ENCODE assay signal across 23 mouse cellular contexts in the genomic region with DNA sequence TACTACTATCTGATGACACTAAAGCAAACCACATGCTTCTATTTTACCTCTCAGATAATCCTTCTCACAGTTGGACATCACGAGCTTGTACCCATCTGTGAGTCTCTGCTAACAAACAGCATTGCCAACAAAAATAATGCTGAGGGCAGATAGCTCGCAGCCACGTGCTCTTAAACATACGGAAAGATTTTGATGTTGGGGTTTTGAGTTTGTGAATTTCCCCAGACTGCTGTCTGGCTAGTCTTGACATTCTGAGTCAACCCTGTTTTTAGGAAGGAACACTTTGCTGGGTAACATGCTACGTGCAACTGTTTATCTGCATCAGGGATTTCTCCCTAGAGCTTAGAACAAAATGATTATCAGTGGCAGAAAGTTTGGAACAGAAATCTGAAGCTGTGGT. TPM values are rescaled to one million over a fixed set of nuclear protein-coding genes. Genes with fewer than 3 reads are reported as not detected.
DNase-seq lines count a peak whose midpoint lies in the region; ATAC-seq lines count a peak whose summit lies in the region.
"Had no signal": no experiment of that assay in that cellular context is flagged by ENCODE, and none has a peak within 500 bp of the region (broad histone marks: within the 10 kb centered on the region; RNA-seq: fewer than 3 reads in every experiment).

No protein-coding gene starts in this region.

- H3K9me3 ChIP-seq in kidney, embryonic 16.5 days (ENCODE audit: low read length): no peaks in the 10 kb centered on the region
- H3K9me3 ChIP-seq: embryonic facial prominence, embryonic 15.5 days; forebrain, embryonic 13.5 days; heart, embryonic 10.5 days; heart, embryonic 15.5 days; intestine, embryonic 15.5 days had no signal

- H3K4me3 ChIP-seq in kidney, embryonic 16.5 days (ENCODE audit: low read length): no peak overlapping the region
- H3K4me3 ChIP-seq: embryonic facial prominence, embryonic 15.5 days; forebrain, embryonic 13.5 days; heart, embryonic 10.5 days; heart, embryonic 15.5 days; intestine, embryonic 15.5 days had no signal

- peaks cover 13% of the 10 kb centered on the region for H3K4me1 ChIP-seq in kidney, embryonic 16.5 days (ENCODE audit: insufficient read depth, low read length)
- H3K4me1 ChIP-seq: embryonic facial prominence, embryonic 15.5 days; heart, embryonic 10.5 days; heart, embryonic 15.5 days; intestine, embryonic 15.5 days had no signal

- DNase-seq in kidney, postnatal 10 days: no peak
- peak; percentile 77 for DNase-seq in 3T3-L1 (ENCODE audit: low read depth, low spot score)
- peak; percentile 79 for DNase-seq in NIH3T3 (ENCODE audit: low read depth)
- DNase-seq in fibroblast of lung, adult 2 months (ENCODE audit: low read depth): peak; percentile 50
- no peak for DNase-seq in cerebellum, adult 8-10 months
- DNase-seq in urinary bladder, postnatal 14 days (ENCODE audit: low spot score): no peak
- DNase-seq: adrenal gland, adult 8-10 months; cerebellum, adult 11-12 months; cerebellum, adult 9-11 months; cerebellum, postnatal 36 days; embryo, embryonic 11 days; gastrocnemius, postnatal 36 days; heart, adult 11 months; heart, postnatal 14 days; kidney, adult 18-20 months had no signal

- no peak overlapping the region for H3K4me2 ChIP-seq in kidney, embryonic 16.5 days (replicated peaks; ENCODE audit: low read depth, low read length)
- H3K4me2 ChIP-seq: embryonic facial prominence, embryonic 15.5 days; forebrain, embryonic 13.5 days; heart, embryonic 15.5 days; hindbrain, embryonic 14.5 days; intestine, embryonic 15.5 days had no signal

- H3K9ac ChIP-seq in kidney, embryonic 16.5 days (replicated peaks; ENCODE audit: low read length): no peak overlapping the region
- H3K9ac ChIP-seq: embryonic facial prominence, embryonic 15.5 days; forebrain, embryonic 13.5 days; heart, embryonic 15.5 days; hindbrain, embryonic 14.5 days; intestine, embryonic 15.5 days had no signal

- no peaks in the 10 kb centered on the region for H3K27me3 ChIP-seq in kidney, embryonic 16.5 days (ENCODE audit: insufficient read depth, low read length)
- H3K27me3 ChIP-seq: CH12.LX; embryonic facial prominence, embryonic 15.5 days; forebrain, embryonic 13.5 days; heart, embryonic 15.5 days; intestine, embryonic 15.5 days had no signal

- 64% methylated on average over 5 of the region's 5 CpGs for WGBS in kidney, embryonic 16.5 days

- H3K36me3 ChIP-seq in kidney, embryonic 16.5 days (ENCODE audit: insufficient read depth, low read length): no peaks in the 10 kb centered on the region
- H3K36me3 ChIP-seq: embryonic facial prominence, embryonic 15.5 days; heart, embryonic 10.5 days; heart, embryonic 15.5 days; intestine, embryonic 15.5 days had no signal

- 0 out of 2 replicates have a peak overlapping the region, but pooled peaks have one; percentile 4 for H3K27ac ChIP-seq in kidney, embryonic 16.5 days (ENCODE audit: low read length)
- H3K27ac ChIP-seq: embryonic facial prominence, embryonic 15.5 days; forebrain, embryonic 13.5 days; heart, embryonic 10.5 days; heart, embryonic 15.5 days; hindbrain, embryonic 14.5 days; intestine, embryonic 15.5 days had no signal

- ATAC-seq in kidney, embryonic 16.5 days (ENCODE audit: low FRiP score, low TSS enrichment): no peak
- ATAC-seq: forebrain, embryonic 13.5 days had no signal

RNA-seq across cellular contexts. Expression of a gene that starts 52.9 kb away (rescaled TPM):
- 17.4 and 19.5 TPM in 2 replicates for polyA plus RNA-seq in kidney, embryonic 16.5 days (2015; fragmentation: Nextera tagmentation; extraction: Ambion mirVana)

Comparison
In these comparisons a context has a peak if more than half of its experiments do, and no peak if none do; other contexts are left out.
1. DNase-seq: peak in 3T3-L1 (single experiment), NIH3T3 (single experiment) and fibroblast of lung, adult 2 months (single experiment); none in kidney, postnatal 10 days (single experiment), cerebellum, adult 8-10 months (single experiment) and urinary bladder, postnatal 14 days (single experiment).